Mouse (Mus musculus): ENCODE data around the gene Ppard. TPM values are rescaled to one million over a fixed set of nuclear protein-coding genes. Genes with fewer than 3 reads are reported as not detected.

The Ppard gene
- polyA plus RNA-seq, 1 experiment from 2014 or later, result 0.66 TPM

DNA sequence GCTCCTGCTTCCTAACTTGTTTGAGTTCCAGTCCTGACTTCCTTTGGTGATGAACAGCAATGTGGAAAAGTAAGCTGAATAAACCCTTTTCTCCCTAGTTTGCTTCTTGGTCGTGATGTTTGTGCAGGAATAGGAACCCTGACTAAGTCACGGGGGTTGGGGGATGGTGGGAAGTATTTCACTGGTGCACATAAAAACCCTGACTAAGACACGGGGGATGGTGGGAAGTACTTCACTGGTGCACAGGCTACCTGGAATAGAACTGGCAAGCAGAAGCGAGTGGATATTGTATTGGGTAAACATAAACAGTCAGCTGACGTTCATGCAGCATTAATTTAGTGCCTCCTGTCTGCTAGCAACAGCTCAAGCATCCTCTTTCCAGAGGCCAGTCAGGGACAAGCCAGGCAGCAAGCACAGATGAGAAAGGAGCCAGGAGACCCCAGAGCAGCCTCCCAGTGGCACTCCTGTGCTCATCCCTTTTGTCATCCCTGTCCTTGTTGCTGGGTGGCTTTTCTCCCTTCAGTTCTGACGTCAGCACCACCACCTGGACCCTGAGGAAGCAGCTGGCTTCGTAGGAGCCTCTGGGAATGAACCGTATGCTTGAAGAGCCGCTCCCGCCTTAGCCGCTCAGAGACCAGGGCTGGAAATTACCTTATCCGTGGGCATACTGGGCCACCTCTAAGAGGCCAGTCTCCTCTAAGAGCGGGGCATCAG is 30.8 kb downstream of the Ppard start:
- Histone ChIP-seq H3K27me3 (ENCODE audit: insufficient read depth, low read length) (no peaks in the 10 kb centered on the region), H3K9me3 (ENCODE audit: low read length) (no peaks in the 10 kb centered on the region), H3K36me3 (replicated peaks; ENCODE audit: insufficient read depth, low read length) (no peaks in the 10 kb centered on the region; the same call in 1 of the 2 replicates), H3K4me3 (ENCODE audit: low read depth, low read length) (no peak overlapping the region), H3K4me1 (ENCODE audit: insufficient read depth) (peaks cover 6% of the 10 kb centered on the region), H3K27ac (ENCODE audit: low read depth) (no peak overlapping the region), H3K4me2 (ENCODE audit: low read depth, low read length) (no peak overlapping the region), H3K9ac (replicated peaks) (no peak overlapping the region)
- TF ChIP-seq CTCF (IDR thresholded peaks at IDR 0.05; ENCODE audit: low read depth), result no peak
- no peak for TF ChIP-seq EP300 (IDR thresholded peaks at IDR 0.05; ENCODE audit: low read depth)
- WGBS (ENCODE audit: insufficient replicate concordance), result 68% methylated on average over 13 of the region's 13 CpGs
- DNase-seq (no peak), ATAC-seq (no peak)

DNA sequence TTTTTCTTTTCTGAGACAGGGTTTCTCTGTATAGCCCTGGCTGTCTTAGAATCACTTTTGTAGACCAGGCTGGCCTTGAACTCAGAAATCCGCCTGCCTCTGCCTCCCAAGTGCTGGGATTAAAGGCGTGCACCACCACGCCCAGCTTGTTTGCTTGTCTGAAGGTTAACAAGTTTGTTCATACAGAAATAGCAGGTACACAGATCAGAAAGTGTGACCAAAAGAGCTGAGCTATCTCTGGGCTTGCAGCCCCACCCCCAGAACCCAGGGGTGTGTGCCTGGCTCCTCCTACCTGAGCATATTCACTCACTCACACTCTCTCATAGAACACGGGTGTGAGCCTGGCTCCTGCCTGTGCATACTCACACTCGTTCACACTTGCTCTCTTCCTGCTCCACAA is 34.8 kb downstream of the Ppard start:
- DNase-seq (no peak), ATAC-seq (no peak)
- no peaks in the 10 kb centered on the region for H3K27me3 ChIP-seq (ENCODE audit: insufficient read depth, low read length)
- H3K4me2 ChIP-seq (ENCODE audit: low read depth, low read length), result no peak overlapping the region
- no peak overlapping the region for H3K27ac ChIP-seq (ENCODE audit: low read depth)
- no peaks in the 10 kb centered on the region for H3K9me3 ChIP-seq (ENCODE audit: low read length)
- TF ChIP-seq EP300 (IDR thresholded peaks at IDR 0.05; ENCODE audit: low read depth) (no peak), CTCF (IDR thresholded peaks at IDR 0.05; ENCODE audit: low read depth) (no peak)
- WGBS (ENCODE audit: insufficient replicate concordance), result 68% methylated on average over 5 of the region's 5 CpGs
- H3K4me1 ChIP-seq (ENCODE audit: insufficient read depth), result no peaks in the 10 kb centered on the region; the same call in 1 of the 2 replicates
- no peak overlapping the region for H3K4me3 ChIP-seq (ENCODE audit: low read depth, low read length)
- no peak overlapping the region for H3K9ac ChIP-seq (replicated peaks)
- no peaks in the 10 kb centered on the region for H3K36me3 ChIP-seq (replicated peaks; ENCODE audit: insufficient read depth, low read length)

DNA sequence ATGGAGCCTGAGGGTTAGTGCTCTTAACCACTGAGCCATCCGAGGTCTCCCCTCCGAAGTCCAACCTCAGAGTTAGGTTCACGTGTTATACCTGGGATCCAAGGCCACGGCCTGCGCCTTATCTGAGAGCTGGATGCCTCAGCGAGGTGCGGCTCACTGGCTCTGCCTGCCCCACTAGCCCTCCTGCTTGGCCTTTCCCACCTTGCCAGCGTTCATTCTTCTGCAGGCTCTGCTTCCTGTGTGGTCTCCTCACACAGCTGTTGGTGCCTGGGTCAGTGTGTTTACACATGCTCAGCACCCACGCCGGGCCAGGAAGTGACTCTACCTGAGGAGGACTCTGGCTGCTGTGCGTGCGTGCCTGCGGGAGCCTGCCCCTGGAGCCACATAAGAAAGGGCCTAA is 37.7 kb downstream of the Ppard start:
- no peak overlapping the region for H3K9ac ChIP-seq (replicated peaks)
- no peak overlapping the region for H3K4me2 ChIP-seq (ENCODE audit: low read depth, low read length)
- no peak for DNase-seq
- H3K36me3 ChIP-seq (replicated peaks; ENCODE audit: insufficient read depth, low read length), result no peaks in the 10 kb centered on the region
- 45% methylated on average over 13 of the region's 13 CpGs for WGBS (ENCODE audit: insufficient replicate concordance)
- H3K9me3 ChIP-seq (ENCODE audit: low read length), result no peaks in the 10 kb centered on the region
- TF ChIP-seq CTCF (IDR thresholded peaks at IDR 0.05; ENCODE audit: low read depth), result no peak
- no peak for TF ChIP-seq EP300 (IDR thresholded peaks at IDR 0.05; ENCODE audit: low read depth)
- no peaks in the 10 kb centered on the region for H3K27me3 ChIP-seq (ENCODE audit: insufficient read depth, low read length)
- no peak overlapping the region for H3K4me3 ChIP-seq (ENCODE audit: low read depth, low read length)
- H3K27ac ChIP-seq (ENCODE audit: low read depth), result no peak overlapping the region
- H3K4me1 ChIP-seq (ENCODE audit: insufficient read depth), result no peaks in the 10 kb centered on the region; the same call in 1 of the 2 replicates
- ATAC-seq, result no peak

DNA sequence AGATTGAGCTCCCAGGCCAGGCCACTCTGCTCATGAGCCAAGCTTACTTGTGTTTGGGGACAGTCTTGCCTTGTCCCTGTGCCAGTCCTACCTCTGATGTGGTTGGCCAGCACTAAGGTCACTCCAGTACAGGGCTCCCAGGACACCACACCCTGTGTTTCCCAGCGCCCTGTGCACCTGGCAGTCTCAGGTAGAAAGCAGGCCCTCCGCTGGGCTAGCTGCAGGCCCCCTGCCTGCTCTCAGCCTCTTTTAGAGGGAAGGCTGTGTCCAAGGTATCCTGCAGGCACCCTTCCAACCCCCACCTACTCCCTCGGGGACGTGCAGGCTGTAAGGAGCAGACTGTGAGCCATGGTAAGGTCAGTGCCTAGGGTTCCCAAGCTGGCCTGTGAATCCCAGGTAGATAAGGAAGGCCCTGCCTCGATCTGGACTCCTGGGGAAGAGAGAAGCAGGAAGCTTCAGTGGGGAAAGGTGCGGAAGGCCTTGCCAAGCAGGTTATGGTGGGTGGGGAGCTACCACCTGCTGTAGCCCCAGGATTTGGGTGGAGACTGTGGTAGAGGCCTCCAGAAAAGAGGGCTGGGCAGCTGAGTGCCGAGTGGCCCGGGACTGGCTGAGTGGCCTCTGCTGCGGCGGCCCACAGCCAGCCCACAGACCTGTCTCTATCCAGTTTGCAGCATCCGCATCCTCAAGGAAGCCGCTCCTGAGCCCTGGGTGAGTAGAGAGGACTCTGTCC is 39.2 kb downstream of the Ppard start:
- DNase-seq, result no peak
- Histone ChIP-seq H3K4me2 (ENCODE audit: low read depth, low read length) (no peak overlapping the region), H3K4me3 (ENCODE audit: low read depth, low read length) (no peak overlapping the region), H3K4me1 (ENCODE audit: insufficient read depth) (no peaks in the 10 kb centered on the region; the same call in 1 of the 2 replicates), H3K27ac (ENCODE audit: low read depth) (no peak overlapping the region), H3K9ac (replicated peaks) (no peak overlapping the region), H3K27me3 (ENCODE audit: insufficient read depth, low read length) (no peaks in the 10 kb centered on the region), H3K9me3 (ENCODE audit: low read length) (no peaks in the 10 kb centered on the region), H3K36me3 (replicated peaks; ENCODE audit: insufficient read depth, low read length) (0 out of 2 replicates have a peak, but pooled peaks cover 2% of the 10 kb centered on the region)
- no peak for ATAC-seq
- 79% methylated on average over 12 of the region's 12 CpGs for WGBS (ENCODE audit: insufficient replicate concordance)
- TF ChIP-seq CTCF (IDR thresholded peaks at IDR 0.05; ENCODE audit: low read depth), result no peak
- TF ChIP-seq EP300 (IDR thresholded peaks at IDR 0.05; ENCODE audit: low read depth), result no peak

DNA sequence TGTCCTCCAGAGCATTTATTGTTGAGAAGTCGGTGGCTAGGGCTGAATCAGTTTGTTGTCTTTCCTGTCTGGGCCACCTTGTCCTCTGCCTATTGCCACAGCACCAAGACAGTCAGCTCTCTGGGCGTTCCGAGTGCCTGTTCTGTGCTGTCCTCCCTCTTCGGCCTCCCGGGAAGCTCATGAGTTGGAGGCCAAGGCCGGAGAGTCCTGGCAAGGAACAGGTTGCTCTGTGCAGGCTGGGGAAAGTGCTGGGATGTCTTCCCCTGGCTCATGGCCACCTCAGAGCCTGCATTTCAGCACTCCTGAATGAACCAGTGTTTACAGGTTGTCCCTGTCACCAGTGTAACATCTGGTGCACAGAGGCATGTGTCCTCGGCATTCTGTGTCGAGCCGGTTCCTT is 39.8 kb downstream of the Ppard start:
- Histone ChIP-seq H3K9ac (replicated peaks) (no peak overlapping the region), H3K4me3 (ENCODE audit: low read depth, low read length) (no peak overlapping the region), H3K36me3 (replicated peaks; ENCODE audit: insufficient read depth, low read length) (0 out of 2 replicates have a peak, but pooled peaks cover 2% of the 10 kb centered on the region), H3K9me3 (ENCODE audit: low read length) (no peaks in the 10 kb centered on the region), H3K4me2 (ENCODE audit: low read depth, low read length) (no peak overlapping the region), H3K27me3 (ENCODE audit: insufficient read depth, low read length) (no peaks in the 10 kb centered on the region), H3K27ac (ENCODE audit: low read depth) (no peak overlapping the region), H3K4me1 (ENCODE audit: insufficient read depth) (peaks cover 1% of the 10 kb centered on the region; the same call in 1 of the 2 replicates)
- DNase-seq (no peak), ATAC-seq (no peak)
- TF ChIP-seq EP300 (IDR thresholded peaks at IDR 0.05; ENCODE audit: low read depth), result no peak
- WGBS (ENCODE audit: insufficient replicate concordance), result 78% methylated on average over 9 of the region's 9 CpGs

DNA sequence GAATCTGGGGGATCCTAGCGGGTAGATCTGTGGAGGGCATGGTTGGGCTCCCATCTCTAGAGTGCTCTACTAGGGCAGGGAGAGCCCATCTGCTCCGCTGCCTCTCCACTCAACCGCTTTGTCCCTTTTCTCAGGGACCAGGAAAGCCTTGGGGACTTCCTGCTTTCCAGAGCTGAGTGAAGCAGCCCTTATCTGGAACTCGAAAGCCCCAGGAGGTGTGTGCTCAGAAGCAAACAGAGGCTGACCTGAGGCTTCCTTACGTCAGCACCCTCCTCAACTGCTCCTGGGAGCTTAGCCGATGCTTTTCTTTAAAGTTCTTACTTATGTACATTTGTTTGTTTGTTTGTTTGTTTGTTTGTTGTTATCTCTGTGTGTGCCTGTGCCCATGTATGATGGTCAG is 40.3 kb downstream of the Ppard start:
- no peak for DNase-seq
- H3K36me3 ChIP-seq (replicated peaks; ENCODE audit: insufficient read depth, low read length), result 0 out of 2 replicates have a peak, but pooled peaks cover 2% of the 10 kb centered on the region
- no peak for ATAC-seq
- no peak overlapping the region for H3K4me3 ChIP-seq (ENCODE audit: low read depth, low read length)
- H3K4me1 ChIP-seq (ENCODE audit: insufficient read depth), result peaks cover 6% of the 10 kb centered on the region
- no peak overlapping the region for H3K9ac ChIP-seq (replicated peaks)
- TF ChIP-seq EP300 (IDR thresholded peaks at IDR 0.05; ENCODE audit: low read depth), result no peak
- no peak for TF ChIP-seq CTCF (IDR thresholded peaks at IDR 0.05; ENCODE audit: low read depth)
- H3K9me3 ChIP-seq (ENCODE audit: low read length), result no peaks in the 10 kb centered on the region
- no peak overlapping the region for H3K4me2 ChIP-seq (ENCODE audit: low read depth, low read length)
- WGBS (ENCODE audit: insufficient replicate concordance), result 71% methylated on average over 6 of the region's 6 CpGs
- no peaks in the 10 kb centered on the region for H3K27me3 ChIP-seq (ENCODE audit: insufficient read depth, low read length)
- no peak overlapping the region for H3K27ac ChIP-seq (ENCODE audit: low read depth)
